Comparison of ENCODE assay signal across 12 mouse cellular contexts in the genomic region with DNA sequence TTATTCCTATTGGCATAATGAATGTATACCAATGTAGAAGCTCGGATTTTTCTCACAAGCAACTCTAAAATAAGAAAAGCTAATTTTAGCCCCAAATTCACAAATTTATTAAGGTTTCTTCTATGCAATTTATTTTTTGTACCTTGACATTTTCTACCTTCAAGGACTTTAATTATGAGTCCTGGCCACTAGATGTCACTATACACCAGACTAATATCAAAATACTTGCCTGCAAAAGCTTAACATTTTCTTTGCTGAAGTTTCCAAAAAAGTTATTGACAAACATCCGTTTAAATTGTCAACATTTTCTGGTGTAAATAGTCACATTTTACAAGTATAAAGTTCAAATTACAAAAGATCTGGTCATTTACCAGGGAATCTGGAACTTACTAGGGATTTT.
DNase-seq lines count a peak whose midpoint lies in the region; ATAC-seq and TF ChIP-seq lines count a peak whose summit lies in the region.
"Had no signal": no experiment of that assay in that cellular context is flagged by ENCODE, and none has a peak within 500 bp of the region (broad histone marks: within the 10 kb centered on the region; RNA-seq: fewer than 3 reads in every experiment).

No protein-coding gene starts in this region.

- no peak for ATAC-seq in lung, embryonic 14.5 days (ENCODE audit: insufficient read depth)

- WGBS in lung, embryonic 14.5 days = 4% methylated on average over 2 of the region's 2 CpGs

- no peak overlapping the region for H3K4me3 ChIP-seq in lung, embryonic 14.5 days (ENCODE audit: low read depth, low read length)
- H3K4me3 ChIP-seq: erythroblast, embryonic 14.5 days; heart, embryonic 12.5 days; limb, embryonic 13.5 days had no signal

- H3K4me2 ChIP-seq in lung, embryonic 14.5 days = no peak overlapping the region
- H3K4me2 ChIP-seq: heart, embryonic 12.5 days; limb, embryonic 13.5 days had no signal

- peak; percentile 34 for TF ChIP-seq CTCF in lung, embryonic 14.5 days (IDR thresholded peaks at IDR 0.05; ENCODE audit: low read depth)

- intact Hi-C loops in heart, postnatal 25 days (cut with DNase I) = no loop called here

- H3K27ac ChIP-seq in lung, embryonic 14.5 days (ENCODE audit: low read depth) = no peak overlapping the region
- H3K27ac ChIP-seq: limb, embryonic 13.5 days had no signal

- H3K9ac ChIP-seq in lung, embryonic 14.5 days = no peak overlapping the region
- H3K9ac ChIP-seq: heart, embryonic 12.5 days; limb, embryonic 13.5 days had no signal

- no peaks in the 10 kb centered on the region for H3K4me1 ChIP-seq in lung, embryonic 14.5 days (ENCODE audit: insufficient read depth)
- H3K4me1 ChIP-seq: heart, embryonic 12.5 days; limb, embryonic 13.5 days had no signal

- no peaks in the 10 kb centered on the region for H3K9me3 ChIP-seq in lung, embryonic 14.5 days (ENCODE audit: low read depth, low read length)
- H3K9me3 ChIP-seq: heart, embryonic 12.5 days; limb, embryonic 13.5 days had no signal

- no peaks in the 10 kb centered on the region for H3K36me3 ChIP-seq in lung, embryonic 14.5 days (ENCODE audit: insufficient read depth)
- H3K36me3 ChIP-seq: heart, embryonic 12.5 days; limb, embryonic 13.5 days had no signal

- H3K27me3 ChIP-seq in lung, embryonic 14.5 days (ENCODE audit: insufficient read depth, low read length) = no peaks in the 10 kb centered on the region
- H3K27me3 ChIP-seq: heart, embryonic 12.5 days; limb, embryonic 13.5 days had no signal

- DNase-seq in heart, adult 8-10 months (ENCODE audit: low spot score) = peak; percentile 0
- DNase-seq in heart, postnatal 25 days (ENCODE audit: low spot score) = no peak
- DNase-seq in lung, embryonic 14.5 days = peak; percentile 64
- no peak for DNase-seq in lung, postnatal 4 days
- DNase-seq in R1 (ENCODE audit: low read depth, low spot score) = peak; percentile 7
- DNase-seq in mesoderm, embryonic 11.5 days (ENCODE audit: low read depth, low spot score) = peak; percentile 12
- DNase-seq in B cell, adult 2 months = no peak
- no peak for DNase-seq in gastrocnemius, postnatal 4 days (ENCODE audit: low spot score in 2 of 2)
- DNase-seq: kidney, postnatal 10 days had no signal

Comparison
In these comparisons a context has a peak if more than half of its experiments do, and no peak if none do; other contexts are left out.
1. DNase-seq: peak in heart, adult 8-10 months (single experiment), lung, embryonic 14.5 days (single experiment), R1 (single experiment) and mesoderm, embryonic 11.5 days (single experiment); none in heart, postnatal 25 days (single experiment), lung, postnatal 4 days (0 of 2), B cell, adult 2 months (0 of 2) and gastrocnemius, postnatal 4 days (0 of 2).